Mouse (Mus musculus): ENCODE measurements around the gene Tubg1. TPM values are rescaled to one million over a fixed set of nuclear protein-coding genes. Genes with fewer than 3 reads are reported as not detected.

The Tubg1 gene
- polyA plus RNA-seq, 1 experiment = 19.2 TPM

DNA sequence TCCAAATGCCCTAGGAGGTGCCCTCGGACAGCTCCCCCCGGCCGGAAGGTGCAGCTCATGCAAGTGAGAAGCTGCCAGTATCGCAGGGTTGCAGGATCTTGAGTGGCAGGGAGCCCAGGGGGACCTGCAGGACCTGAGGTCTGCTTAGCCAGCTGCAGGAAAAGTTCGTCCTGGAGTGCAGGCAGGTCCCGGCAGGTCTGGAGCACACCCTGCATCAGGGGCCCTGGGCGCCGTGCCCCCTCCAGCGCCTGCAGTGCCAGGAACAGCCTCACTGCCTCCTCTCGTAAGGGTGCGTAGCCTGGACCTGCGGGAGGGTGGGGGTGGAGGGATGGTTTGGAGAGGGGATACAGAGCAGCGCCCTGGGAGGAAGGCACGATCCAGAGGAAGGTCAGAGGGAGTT lies 46.6 kb downstream of the Tubg1 start:
- TF ChIP-seq CTCF (conservative IDR thresholded peaks at IDR 0.05; ENCODE audit: insufficient read depth, insufficient read length, low read depth, low read length) (no peak), POLR2A (IDR thresholded peaks at IDR 0.05; ENCODE audit: low read depth, low read length) (no peak)
- H3K4me3 ChIP-seq (ENCODE audit: insufficient read depth, low read depth, low read length) = no peak overlapping the region
- no peaks in the 10 kb centered on the region for H3K27me3 ChIP-seq (replicated peaks; ENCODE audit: control insufficient read depth, insufficient read depth, low read length)
- no peak overlapping the region for H3K27ac ChIP-seq (ENCODE audit: insufficient read depth, low read depth, low read length)
- peaks cover 4% of the 10 kb centered on the region; the same call in 1 of the 2 replicates for H3K36me3 ChIP-seq (ENCODE audit: control insufficient read depth, insufficient read depth, low read length)
- 85% methylated on average over 14 of the region's 14 CpGs for whole genome bisulfite sequencing
- DNase-seq = no peak
- peaks cover 4% of the 10 kb centered on the region; the same call in 1 of the 2 replicates for H3K4me1 ChIP-seq (ENCODE audit: control insufficient read depth, insufficient read depth, low read length)

DNA sequence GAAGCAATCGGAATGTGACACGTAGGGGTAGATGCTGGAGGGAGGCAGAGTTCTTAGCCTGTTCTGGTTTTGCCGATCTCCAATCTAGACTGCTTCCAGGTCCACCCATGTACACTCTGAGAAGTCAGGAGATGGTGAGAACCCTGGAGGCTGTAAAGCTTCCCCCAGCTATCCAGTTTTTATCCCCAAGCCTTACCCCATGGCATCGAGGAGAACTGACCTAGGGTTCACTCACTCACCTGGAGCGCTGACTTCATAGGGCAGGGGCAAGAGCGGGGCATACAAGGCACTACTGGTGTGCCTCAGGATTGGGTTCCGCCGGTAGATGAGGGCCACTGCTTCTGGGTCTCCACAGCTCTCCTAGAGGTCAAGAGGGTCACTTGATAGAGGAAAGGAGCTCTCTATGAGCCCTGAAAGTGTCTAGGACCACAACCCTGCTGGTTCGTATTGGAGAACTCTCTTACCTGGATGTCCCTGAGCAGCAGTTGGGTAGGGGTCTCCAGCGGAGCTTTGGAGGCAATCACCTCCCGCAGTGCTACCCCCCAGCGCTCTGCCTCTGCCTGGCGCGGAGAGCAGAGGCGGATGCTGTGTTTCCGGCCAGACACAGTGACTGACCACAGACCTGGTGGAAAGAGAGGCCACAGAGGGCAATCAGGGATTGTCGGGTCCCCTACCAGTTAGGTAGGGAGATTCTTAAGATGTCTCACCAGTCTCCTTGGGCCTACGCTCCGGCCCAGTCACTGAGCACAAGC lies 47.6 kb downstream of the Tubg1 start:
- Histone ChIP-seq H3K27me3 (replicated peaks; ENCODE audit: control insufficient read depth, insufficient read depth, low read length) (no peaks in the 10 kb centered on the region), H3K4me1 (ENCODE audit: control insufficient read depth, insufficient read depth, low read length) (peaks cover 12% of the 10 kb centered on the region; the same call in 1 of the 2 replicates), H3K4me3 (ENCODE audit: insufficient read depth, low read depth, low read length) (no peak overlapping the region), H3K27ac (ENCODE audit: insufficient read depth, low read depth, low read length) (0 out of 2 replicates have a peak overlapping the region, but pooled peaks have one; percentile 10), H3K36me3 (ENCODE audit: control insufficient read depth, insufficient read depth, low read length) (peaks cover 4% of the 10 kb centered on the region; the same call in 1 of the 2 replicates)
- TF ChIP-seq POLR2A (IDR thresholded peaks at IDR 0.05; ENCODE audit: low read depth, low read length) (no peak), CTCF (conservative IDR thresholded peaks at IDR 0.05; ENCODE audit: insufficient read depth, insufficient read length, low read depth, low read length) (no peak)
- no peak for DNase-seq
- WGBS = 77% methylated on average over 19 of the region's 19 CpGs

- H3K27me3 ChIP-seq (replicated peaks; ENCODE audit: control insufficient read depth, insufficient read depth, low read length) = no peaks in the 10 kb centered on the region
- H3K27ac ChIP-seq (ENCODE audit: insufficient read depth, low read depth, low read length) = 0 out of 2 replicates have a peak overlapping the region, but pooled peaks have one; percentile 10
- TF ChIP-seq POLR2A (IDR thresholded peaks at IDR 0.05; ENCODE audit: low read depth, low read length) (no peak), CTCF (conservative IDR thresholded peaks at IDR 0.05; ENCODE audit: insufficient read depth, insufficient read length, low read depth, low read length) (no peak)
- H3K4me1 ChIP-seq (ENCODE audit: control insufficient read depth, insufficient read depth, low read length) = peaks cover 14% of the 10 kb centered on the region; the same call in 1 of the 2 replicates
- peaks cover 4% of the 10 kb centered on the region; the same call in 1 of the 2 replicates for H3K36me3 ChIP-seq (ENCODE audit: control insufficient read depth, insufficient read depth, low read length)
- 71% methylated on average over 8 of the region's 8 CpGs for WGBS
- DNase-seq = no peak
- H3K4me3 ChIP-seq (ENCODE audit: insufficient read depth, low read depth, low read length) = no peak overlapping the region
These were observed 48.2 kb downstream of the Tubg1 start for GRCm38 (mm10) chr11:101167963-101168300.

DNA sequence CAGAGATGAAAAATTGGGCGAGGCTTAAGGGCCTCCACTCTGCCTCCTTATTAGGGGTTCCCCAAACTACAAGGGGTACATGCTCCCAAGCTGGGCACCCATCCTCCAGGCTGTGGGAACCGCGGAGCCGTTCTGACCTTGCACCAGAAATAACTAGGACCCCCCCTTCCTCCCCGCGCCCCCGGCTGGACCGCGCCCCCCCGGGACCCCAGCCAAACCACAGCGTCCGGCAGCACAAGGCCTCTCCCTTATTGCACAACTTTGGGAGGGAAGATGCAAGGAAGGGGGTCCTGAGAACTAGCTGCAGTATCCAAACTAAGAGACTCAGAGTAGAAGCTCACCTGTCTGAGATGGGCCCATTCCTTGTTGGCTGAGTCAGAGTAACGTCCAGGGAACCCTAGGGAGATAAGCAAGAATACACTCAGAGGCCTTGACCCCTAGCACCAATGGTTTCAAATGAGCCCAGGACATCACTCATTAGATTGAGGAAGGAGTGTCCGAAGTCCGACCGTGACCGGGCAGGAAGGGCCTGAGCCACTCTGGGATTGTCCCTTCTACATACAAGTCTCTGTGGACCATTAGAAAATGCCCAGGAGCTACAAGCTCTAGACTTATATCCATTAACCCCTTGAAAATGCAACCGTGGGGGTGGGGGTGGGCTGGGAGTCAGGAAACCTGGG lies 48.7 kb downstream of the Tubg1 start:
- Histone ChIP-seq H3K4me1 (ENCODE audit: control insufficient read depth, insufficient read depth, low read length) (peaks cover 19% of the 10 kb centered on the region; the same call in 1 of the 2 replicates), H3K27me3 (replicated peaks; ENCODE audit: control insufficient read depth, insufficient read depth, low read length) (no peaks in the 10 kb centered on the region), H3K27ac (ENCODE audit: insufficient read depth, low read depth, low read length) (0 out of 2 replicates have a peak overlapping the region, but pooled peaks have one; percentile 10), H3K4me3 (ENCODE audit: insufficient read depth, low read depth, low read length) (peak overlapping the region; percentile 17; the same call in 1 of the 2 replicates), H3K36me3 (ENCODE audit: control insufficient read depth, insufficient read depth, low read length) (peaks cover 4% of the 10 kb centered on the region; the same call in 1 of the 2 replicates)
- DNase-seq = peak; percentile 66
- 59% methylated on average over 18 of the region's 18 CpGs for WGBS
- TF ChIP-seq CTCF (conservative IDR thresholded peaks at IDR 0.05; ENCODE audit: insufficient read depth, insufficient read length, low read depth, low read length) = no peak
- TF ChIP-seq POLR2A (IDR thresholded peaks at IDR 0.05; ENCODE audit: low read depth, low read length) = no peak

DNA sequence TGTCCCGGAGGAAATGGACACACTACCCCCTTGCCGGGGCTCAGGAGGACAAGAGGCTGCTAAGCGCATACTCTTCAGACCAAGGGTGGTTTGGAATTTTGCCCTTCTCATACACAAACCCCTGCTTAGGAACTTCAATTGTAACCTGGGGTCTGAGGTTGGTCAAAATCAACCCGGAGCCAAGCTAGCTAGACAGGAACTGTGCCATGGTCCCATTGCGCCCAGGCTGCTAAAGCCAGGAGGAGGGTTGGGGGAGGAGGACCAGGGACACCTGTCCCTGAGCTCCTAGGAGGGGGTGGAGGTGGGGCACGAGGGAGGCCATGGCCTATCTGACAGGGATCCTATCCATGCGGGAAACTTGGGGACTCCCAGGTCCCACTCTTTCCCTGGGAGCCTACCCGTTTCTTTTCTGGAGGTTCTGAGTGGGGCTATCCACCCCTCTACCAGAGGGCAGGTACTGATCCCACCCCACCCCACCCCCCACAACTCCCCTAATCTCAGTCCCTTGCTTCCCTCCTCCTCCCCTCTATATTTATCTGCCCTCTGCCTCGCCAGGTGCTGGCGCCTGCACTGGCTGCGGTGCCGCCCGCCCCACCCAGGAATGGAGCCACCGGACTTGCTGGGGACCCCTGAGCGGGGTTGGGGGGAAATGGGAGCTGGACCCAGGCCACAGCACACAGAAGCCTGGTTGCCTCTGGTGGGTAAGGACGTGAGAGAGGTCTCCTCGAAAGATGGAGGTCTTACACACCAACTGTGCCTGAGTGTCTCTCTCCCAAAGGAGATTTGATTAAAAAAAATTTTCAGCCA lies 49.8 kb downstream of the Tubg1 start:
- Histone ChIP-seq H3K27me3 (replicated peaks; ENCODE audit: control insufficient read depth, insufficient read depth, low read length) (no peaks in the 10 kb centered on the region), H3K4me3 (ENCODE audit: insufficient read depth, low read depth, low read length) (peak overlapping the region; percentile 91), H3K27ac (ENCODE audit: insufficient read depth, low read depth, low read length) (peak overlapping the region; percentile 86; the same call in 1 of the 2 replicates), H3K4me1 (ENCODE audit: control insufficient read depth, insufficient read depth, low read length) (peaks cover 24% of the 10 kb centered on the region; the same call in 1 of the 2 replicates), H3K36me3 (ENCODE audit: control insufficient read depth, insufficient read depth, low read length) (peaks cover 2% of the 10 kb centered on the region; the same call in 1 of the 2 replicates)
- TF ChIP-seq POLR2A (IDR thresholded peaks at IDR 0.05; ENCODE audit: low read depth, low read length) = no peak
- no peak for TF ChIP-seq CTCF (conservative IDR thresholded peaks at IDR 0.05; ENCODE audit: insufficient read depth, insufficient read length, low read depth, low read length)
- no peak for DNase-seq
- 32% methylated on average over 17 of the region's 17 CpGs for WGBS

DNA sequence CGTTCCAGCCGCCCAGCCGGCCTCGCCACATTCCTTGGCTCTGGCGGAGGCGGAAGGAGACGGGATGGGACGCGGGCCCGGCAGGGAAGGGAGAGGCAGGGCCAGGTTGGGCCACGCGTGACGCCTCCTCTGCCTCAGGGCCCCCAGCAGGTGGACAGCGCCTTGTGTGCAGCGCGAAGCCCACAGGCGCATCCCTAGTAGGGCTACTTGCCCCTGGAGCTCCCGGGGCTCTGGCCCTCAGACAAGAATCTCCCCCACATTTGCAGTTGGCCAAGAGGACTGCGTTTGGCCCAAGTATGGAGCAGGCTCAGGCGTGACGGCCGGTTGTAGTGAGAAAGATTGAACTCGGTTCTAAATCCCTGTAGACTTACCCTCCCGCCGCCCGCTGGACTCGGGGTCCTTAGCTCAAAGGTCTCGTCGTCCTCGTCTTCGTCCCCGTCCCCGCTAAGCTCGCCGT lies 50.6 kb downstream of the Tubg1 start, which contains the start of gene Cntnap1:
Cntnap1 (plus strand) TSS at position 170 of the 457 bp plus-strand sequence.
- WGBS = 1% methylated on average over 35 of the region's 35 CpGs
- H3K4me3 ChIP-seq (ENCODE audit: insufficient read depth, low read depth, low read length) = peak within 1 kb of the TSS; percentile 91
- peaks cover 26% of the 10 kb centered on the region; the same call in 1 of the 2 replicates for H3K4me1 ChIP-seq (ENCODE audit: control insufficient read depth, insufficient read depth, low read length)
- H3K27ac ChIP-seq (ENCODE audit: insufficient read depth, low read depth, low read length) = peak within 1 kb of the TSS; percentile 86
- peak; percentile 65 for DNase-seq
- peak; percentile 8 for TF ChIP-seq POLR2A (IDR thresholded peaks at IDR 0.05; ENCODE audit: low read depth, low read length)
- no peak for TF ChIP-seq CTCF (conservative IDR thresholded peaks at IDR 0.05; ENCODE audit: insufficient read depth, insufficient read length, low read depth, low read length)
- peaks cover 2% of the 10 kb centered on the region; the same call in 1 of the 2 replicates for H3K36me3 ChIP-seq (ENCODE audit: control insufficient read depth, insufficient read depth, low read length)
- no peaks in the 10 kb centered on the region for H3K27me3 ChIP-seq (replicated peaks; ENCODE audit: control insufficient read depth, insufficient read depth, low read length)
